Mouse (Mus musculus) testis, adult 2 months (tissue): ENCODE measurements around the gene Eef1akmt3. TPM values are rescaled to one million over a fixed set of nuclear protein-coding genes. Genes with fewer than 3 reads are reported as not detected.
A peak's percentile ranks its signal among the peaks of the same experiment; 100 is the strongest.

Experiments used
- H3K27ac ChIP-seq: fragments of 200-500 bp; 2 replicates; pipeline ENCODE4 v1.5.1; 2012; ENCODE audit warnings: low read depth, low read length; ENCODE audit not compliant: control insufficient read depth, insufficient read depth
- H3K27me3 ChIP-seq: fragments of 200-500 bp; 2 replicates; pipeline ENCODE4 v1.6.1; 2012; ENCODE audit warnings: mild to moderate bottlenecking, low read length, moderate library complexity; ENCODE audit not compliant: control insufficient read depth, insufficient read depth
- H3K36me3 ChIP-seq: fragments of 200-500 bp; 2 replicates; pipeline ENCODE4 v1.6.1; 2012; ENCODE audit warnings: mild to moderate bottlenecking, low read length; ENCODE audit not compliant: control insufficient read depth, insufficient read depth
- H3K4me1 ChIP-seq: fragments of 200-500 bp; 2 replicates; pipeline ENCODE4 v1.6.1; 2012; ENCODE audit warnings: low read length; ENCODE audit not compliant: control insufficient read depth, insufficient read depth
- H3K4me3 ChIP-seq: fragments of 200-500 bp; 2 replicates; pipeline ENCODE4 v1.5.1; 2012; ENCODE audit warnings: low read depth, mild to moderate bottlenecking, low read length, moderate library complexity, mixed read lengths; ENCODE audit not compliant: control insufficient read depth
- CTCF ChIP-seq: fragments of 200-500 bp; IDR thresholded peaks from 2 replicates; pipeline ENCODE4 v1.5.1; 2012; ENCODE audit warnings: low read depth, mild to moderate bottlenecking, inconsistent platforms, low read length, moderate library complexity; ENCODE audit not compliant: control insufficient read depth, insufficient read depth, insufficient replicate concordance
- POLR2A ChIP-seq: fragments of 200-500 bp; IDR thresholded peaks from 2 replicates; pipeline ENCODE4 v1.6.1; 2012; ENCODE audit warnings: low read depth, mild to moderate bottlenecking, inconsistent platforms, low read length, moderate library complexity; ENCODE audit not compliant: control insufficient read depth
- polyA plus RNA-seq: library from polyadenylated mRNA; depleted of rRNA; stranded (reverse); fragments of >200 nt; gene quantifications from 2 replicates; pipeline ENCODE4 v1.2.3, GENCODE M21; 2012

Gene Eef1akmt3
- polyA plus RNA-seq, 1 experiment: 0.05 TPM

GRCm38 (mm10) chr10:127018422-127018821 is 22.9 kb downstream of the Eef1akmt3 start:
- TF ChIP-seq CTCF (no peak), POLR2A (no peak)
- Histone ChIP-seq H3K27ac (no peak overlapping the region), H3K4me3 (no peak overlapping the region), H3K36me3 (no peaks in the 10 kb centered on the region), H3K27me3 (no peaks in the 10 kb centered on the region), H3K4me1 (no peaks in the 10 kb centered on the region)

DNA sequence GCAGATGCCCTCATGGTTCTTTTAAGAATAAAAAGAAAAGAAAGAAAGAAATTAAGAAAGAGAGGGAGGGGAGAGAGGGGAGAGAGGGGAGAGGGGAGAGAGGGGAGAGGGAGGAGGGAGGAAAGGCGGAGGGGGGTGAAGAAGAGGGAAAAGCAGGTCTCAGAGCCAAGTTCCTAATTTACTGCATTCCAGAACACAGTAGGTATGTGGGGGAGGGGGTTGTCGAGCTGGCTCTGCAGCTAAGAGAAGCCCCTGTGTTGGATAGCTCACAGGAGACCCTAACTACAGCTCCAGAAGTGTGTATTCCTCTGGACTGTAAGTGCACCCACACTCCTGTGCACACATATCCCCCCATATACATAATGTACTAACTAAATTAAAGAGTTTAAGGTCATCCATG is 24.2 kb downstream of the Eef1akmt3 start:
- Histone ChIP-seq H3K36me3 (no peaks in the 10 kb centered on the region), H3K4me1 (no peaks in the 10 kb centered on the region), H3K4me3 (no peak overlapping the region), H3K27ac (no peak overlapping the region), H3K27me3 (no peaks in the 10 kb centered on the region)
- TF ChIP-seq POLR2A: no peak
- no peak for TF ChIP-seq CTCF

DNA sequence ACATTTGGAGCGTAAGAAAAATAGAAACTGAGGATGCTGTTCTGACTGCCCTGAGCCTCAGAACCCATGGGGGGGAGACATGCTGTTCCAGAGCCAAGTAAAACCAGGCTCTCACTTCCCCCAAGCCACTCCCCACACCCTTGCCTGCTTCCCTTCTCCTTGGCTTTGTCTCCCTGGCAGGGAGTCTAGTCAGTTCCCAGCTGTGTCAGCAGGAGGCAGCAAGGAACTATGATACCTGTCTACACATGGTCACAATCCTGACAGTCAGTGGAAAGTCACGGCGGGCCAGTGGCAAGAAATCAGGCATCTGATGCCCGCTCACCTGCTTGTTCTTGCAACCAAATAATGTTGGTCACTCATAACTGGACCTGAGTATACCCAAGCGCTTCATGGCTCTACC is 24.8 kb downstream of the Eef1akmt3 start:
- peak; percentile 9; the same call in 1 of the 2 replicates for TF ChIP-seq CTCF
- no peak for TF ChIP-seq POLR2A
- Histone ChIP-seq H3K27ac (no peak overlapping the region), H3K4me3 (no peak overlapping the region), H3K27me3 (no peaks in the 10 kb centered on the region), H3K36me3 (no peaks in the 10 kb centered on the region), H3K4me1 (no peaks in the 10 kb centered on the region)

- no peak for TF ChIP-seq POLR2A
- no peak for TF ChIP-seq CTCF
- Histone ChIP-seq H3K36me3 (no peaks in the 10 kb centered on the region), H3K4me3 (no peak overlapping the region), H3K27me3 (no peaks in the 10 kb centered on the region), H3K4me1 (no peaks in the 10 kb centered on the region), H3K27ac (no peak overlapping the region)
Measured at GRCm38 (mm10) chr10:127003806-127004205, 37.5 kb downstream of the Eef1akmt3 start.

DNA sequence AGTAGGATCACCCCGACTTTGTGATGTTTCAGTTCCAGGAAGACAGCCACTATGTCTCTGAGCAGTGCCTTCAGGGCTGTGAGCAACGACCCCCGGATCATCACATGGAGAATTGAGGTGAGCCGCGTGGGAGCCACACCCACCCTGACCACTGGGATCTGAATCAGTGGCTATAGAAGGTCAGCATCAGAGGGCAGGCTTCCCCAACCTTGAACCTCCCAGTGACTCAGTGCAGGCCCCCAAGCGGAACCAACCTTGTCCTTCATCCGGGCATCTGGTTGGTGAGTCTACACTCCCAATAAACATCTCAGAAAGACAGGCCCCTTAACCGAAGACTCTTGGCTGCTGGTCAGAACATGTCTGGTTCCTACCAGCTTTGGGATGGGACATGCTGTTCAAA is 38.0 kb downstream of the Eef1akmt3 start:
- no peaks in the 10 kb centered on the region for H3K4me1 ChIP-seq
- no peaks in the 10 kb centered on the region for H3K36me3 ChIP-seq
- no peaks in the 10 kb centered on the region for H3K27me3 ChIP-seq
- no peak overlapping the region for H3K27ac ChIP-seq
- no peak for TF ChIP-seq POLR2A
- TF ChIP-seq CTCF: no peak
- H3K4me3 ChIP-seq: no peak overlapping the region

DNA sequence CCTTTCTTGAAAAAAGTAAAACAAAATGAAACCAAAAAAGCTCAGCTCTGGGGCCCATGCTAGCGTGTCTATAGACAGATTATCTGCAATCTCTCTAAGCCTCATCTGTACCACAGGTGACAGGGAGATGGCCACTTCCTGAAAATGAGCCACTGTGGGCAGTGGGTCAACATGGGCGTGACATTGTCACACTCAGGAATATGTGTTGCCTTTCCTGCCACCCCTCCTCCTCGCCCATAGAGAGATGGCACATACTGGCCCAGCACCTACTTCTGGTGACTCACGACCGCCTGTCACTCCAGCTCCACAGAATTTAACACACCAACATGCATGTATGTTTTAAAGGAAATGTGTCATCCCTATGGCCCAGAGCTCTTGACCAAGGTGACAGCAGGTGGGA is 38.5 kb downstream of the Eef1akmt3 start:
- Histone ChIP-seq H3K27ac (no peak overlapping the region), H3K36me3 (no peaks in the 10 kb centered on the region), H3K27me3 (no peaks in the 10 kb centered on the region), H3K4me3 (no peak overlapping the region), H3K4me1 (no peaks in the 10 kb centered on the region)
- no peak for TF ChIP-seq POLR2A
- no peak for TF ChIP-seq CTCF

DNA sequence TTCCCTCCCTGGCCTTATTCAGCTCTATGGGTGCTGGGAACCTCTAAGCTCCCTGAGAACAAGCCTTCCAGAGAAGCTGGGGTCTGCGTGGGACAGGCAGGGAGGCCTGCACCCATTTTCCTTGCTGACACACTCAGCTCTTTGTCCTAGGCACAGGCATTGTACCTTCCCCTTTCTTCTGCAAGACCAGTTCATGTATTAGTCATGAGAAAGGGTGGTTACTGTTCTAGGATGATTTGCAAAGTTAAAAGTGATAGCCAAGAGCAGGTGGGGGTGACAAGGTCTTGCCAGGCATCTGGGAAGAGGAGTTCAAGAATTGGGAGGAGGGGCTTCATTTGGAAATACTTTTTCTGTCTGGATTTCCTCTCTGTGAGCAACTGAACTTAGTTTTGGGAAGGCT is 39.3 kb downstream of the Eef1akmt3 start:
- Histone ChIP-seq H3K27ac (no peak overlapping the region), H3K36me3 (no peaks in the 10 kb centered on the region), H3K4me1 (no peaks in the 10 kb centered on the region), H3K4me3 (no peak overlapping the region), H3K27me3 (no peaks in the 10 kb centered on the region)
- no peak for TF ChIP-seq POLR2A
- TF ChIP-seq CTCF: no peak

DNA sequence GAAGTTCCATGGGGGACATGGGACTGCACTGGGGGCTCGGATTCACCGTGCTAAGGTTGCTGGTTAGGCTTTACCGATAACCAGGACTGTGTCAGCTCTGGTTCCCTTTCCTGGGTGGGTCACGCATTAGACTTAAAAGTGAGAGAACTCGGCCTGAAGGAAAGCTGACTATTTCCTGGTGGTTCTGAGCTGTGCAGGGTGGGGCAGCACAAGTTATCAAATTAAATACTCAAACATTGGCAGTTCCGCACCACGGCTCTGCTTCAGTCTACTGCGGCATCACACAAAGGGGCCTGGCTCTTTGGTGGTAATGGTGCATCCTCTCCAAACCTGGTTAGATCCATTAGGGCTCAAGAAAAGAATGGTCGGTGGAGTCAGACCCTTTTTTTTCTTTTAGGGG is 40.0 kb downstream of the Eef1akmt3 start:
- Histone ChIP-seq H3K27ac (no peak overlapping the region), H3K4me3 (no peak overlapping the region), H3K4me1 (no peaks in the 10 kb centered on the region), H3K36me3 (no peaks in the 10 kb centered on the region), H3K27me3 (no peaks in the 10 kb centered on the region)
- TF ChIP-seq CTCF (no peak), POLR2A (no peak)
